Mouse (Mus musculus) CH12F3 (cell line): Measurements from ENCODE around the gene Cbl.
"Not testable (repeated sequence)": the region's sequence is repeated elsewhere in the genome, so short reads cannot be mapped to it uniquely, and the experiment has no call there.

ENCODE experiments used
- in situ Hi-C: fragments of 300-500 bp; cut with MboI; formaldehyde crosslinking; loops from 2 replicates; pipeline ENCODE4 v1.14.3; 2020; ENCODE audit warnings: low sequenced_read_pairs

Gene Cbl

DNA sequence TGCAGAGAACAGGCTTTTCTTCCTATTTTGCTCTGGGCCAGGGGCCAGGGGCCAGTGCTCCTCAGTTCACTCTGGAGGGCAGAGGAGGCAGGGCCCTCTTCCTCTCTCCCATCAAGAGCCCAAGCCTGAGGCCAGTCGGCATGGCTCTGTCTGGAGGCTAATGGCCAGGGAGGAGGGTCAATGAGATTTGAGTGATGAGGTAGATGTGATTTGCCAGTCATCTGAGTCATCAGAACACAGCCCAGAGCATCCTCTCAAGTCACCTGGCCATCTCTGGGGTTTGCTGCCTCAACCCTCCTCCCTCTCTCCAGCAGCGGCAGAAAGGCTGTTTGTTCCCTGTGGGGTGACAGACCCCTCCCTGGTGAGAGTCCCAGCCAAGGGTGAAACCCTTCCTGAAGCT lies 100.6 kb downstream of the Cbl start:
- in situ Hi-C loops, result no loop called here

DNA sequence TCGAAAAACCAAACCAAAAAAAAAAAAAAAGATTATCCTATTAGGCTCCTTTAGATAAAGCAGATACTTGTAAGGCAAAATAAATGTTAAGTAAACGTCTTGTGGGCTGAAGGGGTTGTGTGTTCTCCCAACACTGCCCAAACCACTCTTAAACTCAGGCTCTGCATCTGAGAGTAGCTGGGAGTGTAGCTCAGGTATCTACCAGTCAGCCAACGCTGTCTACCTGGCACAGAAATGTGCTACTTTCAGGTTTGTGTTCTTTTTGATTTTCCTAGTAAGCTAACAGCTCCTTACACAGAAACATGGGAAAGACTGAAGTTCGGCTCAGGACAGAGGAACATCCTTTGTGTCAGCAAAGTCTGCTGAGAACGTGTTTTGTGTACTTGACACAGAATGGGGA lies 101.6 kb downstream of the Cbl start:
- in situ Hi-C loops, result no loop called here

DNA sequence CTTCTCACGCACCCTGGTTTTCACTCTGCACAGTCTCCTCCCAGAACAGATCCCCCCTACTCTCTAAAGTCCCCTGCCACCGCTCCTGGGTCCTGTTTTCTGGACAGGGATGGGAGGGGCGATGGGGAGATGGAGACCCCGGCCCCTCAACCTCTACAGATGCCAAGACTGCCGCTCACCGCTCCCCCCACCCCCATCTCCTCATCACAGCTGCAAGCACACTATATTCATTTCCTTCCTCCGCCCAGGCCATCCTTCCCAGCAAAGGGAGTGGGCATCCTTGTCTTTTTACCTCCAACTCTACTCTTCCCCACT lies 102.6 kb downstream of the Cbl start:
- in situ Hi-C loops, result no loop called here

GRCm38 (mm10) chr9:44130581-44131275 lies 103.1 kb downstream of the Cbl start:
- in situ Hi-C loops, result no loop called here

- in situ Hi-C loops, result no loop called here
Observed at GRCm38 (mm10) chr9:44130034-44130433, 103.8 kb downstream of the Cbl start.

GRCm38 (mm10) chr9:44129633-44130032 lies 104.2 kb downstream of the Cbl start:
- in situ Hi-C loops, result no loop called here

DNA sequence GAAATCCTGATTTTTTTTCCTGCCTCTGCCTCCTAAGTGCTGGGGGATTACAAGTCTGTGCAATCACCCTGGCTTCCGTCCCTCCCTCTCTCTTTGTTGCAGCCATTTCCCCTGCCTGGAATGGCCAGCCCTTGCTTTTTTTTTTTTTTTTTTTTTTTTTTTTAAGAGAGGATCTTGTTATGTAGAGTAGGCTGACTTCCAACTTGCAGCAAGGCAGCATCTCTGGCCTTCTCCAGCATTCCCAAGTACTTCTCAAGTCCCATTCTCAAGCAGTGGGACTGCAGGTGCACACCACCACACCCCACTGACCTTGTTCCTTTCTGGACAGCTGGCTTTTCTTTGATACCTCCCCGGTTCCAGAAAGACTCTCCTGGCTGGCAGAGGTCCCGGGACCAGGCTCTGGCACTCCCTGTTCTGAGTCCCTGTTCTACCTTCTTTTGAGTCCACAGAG lies 106.5 kb downstream of the Cbl start:
- in situ Hi-C loops, result no loop called here

DNA sequence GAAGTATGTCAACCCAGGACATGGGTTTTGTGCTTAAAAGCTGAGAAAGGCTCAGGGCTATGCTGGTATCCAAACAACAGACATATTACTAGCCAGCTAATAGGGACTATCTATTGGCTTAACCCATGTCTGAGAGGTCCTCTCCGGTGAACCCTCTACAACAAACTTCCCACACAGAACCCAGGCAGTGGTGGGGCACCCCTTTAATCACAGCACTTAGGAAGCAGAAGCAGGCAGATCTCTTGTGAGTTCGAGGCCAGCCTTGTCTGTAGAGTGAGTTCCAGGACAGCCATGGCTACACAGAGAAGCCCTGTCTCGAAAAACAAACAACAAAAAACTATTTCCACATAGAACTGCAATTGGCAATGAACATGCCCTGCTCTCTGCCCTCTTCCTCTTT lies 107.1 kb downstream of the Cbl start:
- in situ Hi-C loops, result no loop called here

DNA sequence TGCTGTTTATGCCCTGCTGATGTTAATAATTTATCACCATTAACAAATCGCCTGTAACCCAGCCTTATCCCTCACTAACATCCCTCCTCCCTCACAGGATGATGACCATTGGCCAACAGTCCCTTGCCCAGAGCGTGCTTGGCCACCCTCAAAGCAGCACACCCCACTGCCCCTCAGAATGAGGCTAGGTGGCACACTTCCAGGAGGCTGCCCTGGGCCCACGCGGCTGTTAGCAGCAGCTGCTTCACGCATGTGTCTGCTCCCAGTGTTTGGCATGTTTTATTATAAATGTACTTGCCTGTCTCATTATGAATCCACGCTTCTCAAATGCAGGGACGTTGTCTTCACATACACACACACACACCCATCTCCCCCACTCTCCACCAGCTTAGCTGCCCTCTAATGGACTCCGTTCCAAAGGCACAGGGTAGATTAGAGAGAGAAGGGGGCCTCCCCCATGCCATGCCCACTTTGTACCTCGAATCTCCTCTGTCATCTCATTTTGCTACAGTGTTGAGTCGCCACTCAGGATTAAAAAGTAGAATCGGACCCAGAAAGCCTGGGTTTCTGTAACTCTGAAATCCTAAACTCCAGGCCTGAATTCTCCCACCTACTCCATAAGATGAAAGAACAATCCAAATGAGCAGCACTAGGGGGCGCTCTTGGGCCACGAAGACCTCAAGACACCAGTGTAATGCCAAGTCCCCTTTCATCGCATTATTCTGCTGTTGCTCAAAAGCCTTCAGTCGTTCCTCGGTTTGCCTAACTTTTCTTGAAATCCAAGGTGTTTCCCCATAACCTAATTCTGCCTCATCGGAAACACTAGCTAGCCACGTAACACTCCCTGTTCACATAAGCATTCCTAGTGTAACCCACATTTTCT lies 108.1 kb downstream of the Cbl start:
- in situ Hi-C loops, result no loop called here

GRCm38 (mm10) chr9:44125026-44125425 lies 108.8 kb downstream of the Cbl start:
- in situ Hi-C loops, result no loop called here

DNA sequence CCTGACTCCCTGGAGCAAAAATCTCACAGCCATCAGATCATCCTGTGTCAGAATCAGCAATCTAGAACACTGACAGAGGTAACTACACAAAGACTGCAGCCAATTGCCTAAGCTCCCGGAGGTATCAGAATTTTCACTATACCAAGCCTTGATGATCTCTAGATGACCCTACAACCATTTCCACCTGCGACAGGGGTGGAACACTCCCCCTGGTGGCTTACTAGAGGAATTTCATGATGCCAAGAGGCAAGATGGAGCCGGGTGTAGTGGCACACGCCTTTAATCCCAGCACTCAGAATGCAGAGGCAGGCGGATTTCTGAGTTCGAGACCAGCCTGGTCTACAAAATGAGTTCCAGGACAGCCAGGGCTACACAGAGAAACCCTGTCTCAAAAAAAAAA lies 109.5 kb downstream of the Cbl start:
- in situ Hi-C loops, result no loop called here

GRCm38 (mm10) chr9:44119948-44120465 lies 113.8 kb downstream of the Cbl start:
- in situ Hi-C loops, result no loop called here

DNA sequence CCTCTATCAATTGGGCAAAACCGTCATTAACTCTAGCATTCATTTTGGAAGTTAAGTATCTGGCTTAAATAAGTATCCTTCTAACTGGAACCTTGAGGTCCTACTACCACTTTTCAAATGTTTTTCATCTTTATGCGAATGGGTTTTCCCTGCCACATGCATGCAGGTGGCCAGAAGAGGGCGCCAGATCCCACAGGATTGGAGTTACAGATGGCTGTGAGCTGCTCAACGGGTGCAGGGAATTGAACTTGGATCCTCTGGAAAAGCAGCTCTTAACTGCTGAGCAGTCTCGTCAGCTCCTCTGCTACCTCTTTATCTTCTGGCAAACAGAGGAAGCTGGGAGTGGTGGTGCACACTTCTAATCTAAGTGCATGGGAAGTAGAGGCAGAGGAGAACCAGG lies 114.8 kb downstream of the Cbl start:
- in situ Hi-C loops, result no loop called here

DNA sequence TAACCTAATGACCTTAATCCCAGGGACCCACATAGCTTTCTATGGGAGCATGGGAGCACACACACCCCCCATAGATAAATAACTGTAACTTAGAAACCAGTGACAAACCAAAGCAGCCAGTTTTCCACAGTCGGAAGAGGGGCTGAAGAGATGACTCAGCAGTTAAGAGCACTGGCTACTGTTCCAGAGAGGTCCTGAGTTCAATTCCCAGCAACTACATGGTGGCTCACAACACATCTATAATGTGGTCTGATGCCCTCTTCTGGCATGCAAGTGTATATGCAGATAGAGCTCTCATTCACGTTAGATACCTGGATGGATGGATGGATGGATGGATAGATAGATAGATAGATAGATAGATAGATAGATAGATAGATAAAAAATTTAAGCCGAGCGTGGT lies 117.7 kb downstream of the Cbl start:
- in situ Hi-C loops, result no loop called here

DNA sequence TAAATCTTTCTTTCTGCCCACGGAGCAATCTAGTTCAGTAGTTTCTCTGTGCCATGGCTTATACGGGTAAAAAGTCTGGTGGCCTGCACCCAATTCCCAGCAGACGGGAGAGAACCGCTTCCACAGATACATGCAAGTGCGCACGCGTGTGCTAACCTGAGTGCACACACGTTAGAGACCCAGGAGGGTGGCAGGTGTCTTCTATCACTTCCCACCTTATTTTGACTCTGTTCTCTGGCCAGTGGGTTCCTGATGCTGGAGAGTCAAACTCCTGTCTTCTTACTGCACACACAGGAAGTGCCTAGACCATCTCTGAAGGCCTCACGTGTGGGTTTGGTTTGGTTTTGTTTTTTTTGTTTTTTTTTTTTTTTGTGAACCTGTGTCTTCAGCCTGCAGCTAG lies 118.2 kb downstream of the Cbl start:
- in situ Hi-C loops, result no loop called here

DNA sequence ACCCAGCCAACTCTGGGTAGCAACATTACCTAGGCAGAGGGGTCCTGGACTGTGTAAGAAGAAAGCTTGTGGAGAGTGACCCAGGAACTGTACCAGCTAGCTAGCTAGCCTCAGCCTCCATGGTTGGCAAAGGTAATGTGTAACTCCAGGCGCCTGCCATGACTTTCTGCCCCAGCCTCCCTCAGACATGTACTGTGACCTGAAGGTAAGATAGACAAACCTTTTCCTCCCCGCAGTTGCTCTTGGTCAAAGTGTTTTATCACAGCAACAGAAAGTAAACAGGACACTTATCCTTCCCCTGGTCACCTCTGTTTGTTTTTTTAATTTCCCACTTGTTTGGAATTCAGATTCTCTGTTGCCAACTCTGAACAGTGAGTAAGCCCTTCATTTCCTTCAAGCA lies 119.4 kb downstream of the Cbl start:
- in situ Hi-C loops, result no loop called here

DNA sequence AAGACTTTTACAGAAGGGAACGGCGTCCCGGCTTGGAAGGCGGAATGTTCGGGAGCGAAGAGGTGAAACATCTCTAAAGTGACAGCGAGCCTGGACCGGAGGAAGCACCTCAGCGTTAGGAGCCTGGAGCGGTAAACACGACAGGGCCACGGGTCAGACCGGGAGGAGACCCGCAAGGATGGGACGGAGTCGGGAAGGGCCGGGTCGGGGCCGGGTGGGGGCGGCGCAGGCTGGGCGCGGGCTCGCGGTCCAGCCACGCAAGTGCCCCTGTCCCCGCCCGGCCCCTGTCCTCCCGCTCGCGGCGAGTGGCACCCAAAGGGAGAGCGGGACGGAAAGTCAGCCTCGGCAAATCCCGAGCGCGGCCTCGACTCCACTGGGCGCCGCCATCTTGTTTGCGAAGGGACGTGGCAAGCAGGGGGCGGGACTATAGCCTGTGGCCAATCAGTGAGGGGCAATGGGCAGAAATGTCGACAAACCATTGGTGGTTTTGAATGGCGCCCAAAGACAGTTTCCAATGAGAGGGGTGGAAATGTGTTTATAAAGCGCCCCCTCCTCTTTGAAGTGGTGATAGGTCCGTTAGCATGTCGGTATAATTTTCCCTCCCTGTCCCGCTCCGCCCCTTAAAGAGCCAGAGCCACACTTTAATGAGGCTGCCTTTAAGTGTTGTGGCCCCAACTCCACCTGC lies 120.6 kb downstream of the Cbl start, which contains the start of the genes Gm49380 and Rnf26:
Gm49380 (minus strand) TSS at position 396 of the 685 bp plus-strand sequence.
Rnf26 (minus strand) TSS at position 413 of the 685 bp plus-strand sequence.
- in situ Hi-C loops, result no loop called here

GRCm38 (mm10) chr9:44111909-44112308 lies 121.9 kb downstream of the Cbl start:
- in situ Hi-C loops, result not testable (repeated sequence)

DNA sequence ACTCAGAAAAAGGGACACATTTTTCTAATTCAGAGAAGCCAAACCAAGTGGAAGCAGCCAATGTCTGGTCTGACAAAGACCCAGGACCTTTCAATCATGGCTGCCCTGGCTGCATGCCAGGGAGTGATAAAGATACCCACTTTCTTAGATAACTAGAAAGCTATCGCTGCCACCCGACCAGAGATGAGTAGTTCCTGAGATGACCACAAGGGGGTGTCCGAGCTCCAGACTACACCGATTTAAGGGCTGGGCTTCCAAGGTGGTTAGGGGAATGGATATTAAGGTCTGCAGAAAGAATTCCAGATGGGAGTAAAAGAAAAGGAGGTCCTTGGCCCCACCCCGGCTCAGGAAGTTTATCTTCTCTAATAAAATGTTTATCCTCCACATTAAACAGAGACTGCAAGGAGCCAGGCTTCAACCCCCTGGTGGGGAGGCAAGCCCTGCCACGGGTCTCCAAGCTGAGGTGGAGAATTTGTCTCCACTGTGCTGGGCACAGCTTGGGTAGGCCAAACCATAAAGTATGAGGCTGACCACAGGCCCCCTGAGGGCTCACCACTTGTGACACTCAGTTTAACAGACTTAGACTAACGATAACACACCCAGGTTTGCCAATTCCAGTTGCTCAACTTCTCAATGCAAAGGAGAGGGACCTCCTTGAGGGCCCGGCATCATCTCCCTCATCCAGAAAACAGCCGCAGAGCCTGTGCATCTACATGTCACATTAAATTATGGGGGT lies 124.3 kb downstream of the Cbl start:
- in situ Hi-C loops, result no loop called here

- in situ Hi-C loops, result no loop called here
Observed at GRCm38 (mm10) chr9:44108269-44109055, 125.4 kb downstream of the Cbl start.
